Mouse (Mus musculus) myocyte (in vitro differentiated cells): Measurements from ENCODE around the gene Gm5788. TPM values are rescaled to one million over a fixed set of nuclear protein-coding genes. Genes with fewer than 3 reads are reported as not detected.
"Not testable (repeated sequence)": the region's sequence is repeated elsewhere in the genome, so short reads cannot be mapped to it uniquely, and the experiment has no call there.

Experiments used
- H3K27me3 ChIP-seq: one replicate; pipeline ENCODE4 v1.6.1; 2011; ENCODE audit not compliant: control insufficient read depth, insufficient read depth, insufficient read length
- H3K36me3 ChIP-seq: one replicate; pipeline ENCODE4 v1.6.1; 2011; ENCODE audit not compliant: control insufficient read depth, insufficient read depth
- H3K4me2 ChIP-seq: one replicate; pipeline ENCODE4 v1.6.1; 2011; ENCODE audit warnings: low read depth, control low read depth
- H3K4me3 ChIP-seq: one replicate; pipeline ENCODE4 v1.5.1; 2011; ENCODE audit warnings: mild to moderate bottlenecking, control low read depth, moderate library complexity
- H3K79me2 ChIP-seq: one replicate; pipeline ENCODE4 v1.6.1; 2011; ENCODE audit not compliant: control insufficient read depth, insufficient read depth
- H3ac ChIP-seq: one replicate; pipeline ENCODE4 v1.6.1; 2011; ENCODE audit not compliant: control insufficient read depth, insufficient read length
- CEBPB ChIP-seq: IDR thresholded peaks from 2 replicates; pipeline ENCODE4 v1.6.1; 2011; ENCODE audit warnings: mild to moderate bottlenecking, moderate library complexity; ENCODE audit not compliant: poor library complexity, insufficient read depth, severe bottlenecking
- E2F4 ChIP-seq: IDR thresholded peaks from one replicate; pipeline ENCODE4 v1.6.1; 2011; ENCODE audit warnings: mild to moderate bottlenecking, control low read depth, moderate library complexity; ENCODE audit not compliant: insufficient read depth
- MAX ChIP-seq: IDR thresholded peaks from one replicate; pipeline ENCODE4 v1.6.1; 2011; ENCODE audit warnings: low read depth, mild to moderate bottlenecking, control low read depth
- MYOD1 ChIP-seq, 3 experiments: IDR thresholded peaks; one replicate each; pipeline ENCODE4 v1.6.1; 2011; ENCODE audit warnings: control low read depth in 2 of 3, low read depth in 2 of 3, mild to moderate bottlenecking in 2 of 3, moderate library complexity in 1 of 3; ENCODE audit not compliant: insufficient read length in 2 of 3, control insufficient read depth in 1 of 3
- MYOG ChIP-seq, 3 experiments: IDR thresholded peaks; one replicate each; pipeline ENCODE4 v1.6.1; 2011; ENCODE audit warnings: control low read depth in 2 of 3, low read depth in 2 of 3, mild to moderate bottlenecking in 2 of 3; ENCODE audit not compliant: insufficient read length in 2 of 3, control insufficient read depth in 1 of 3, insufficient read depth in 1 of 3
- POLR2A ChIP-seq: IDR thresholded peaks from one replicate; pipeline ENCODE4 v1.6.1; 2011; ENCODE audit warnings: low read depth, mild to moderate bottlenecking, control low read depth, moderate library complexity; ENCODE audit not compliant: insufficient read length
- POLR2AphosphoS2 ChIP-seq: IDR thresholded peaks from one replicate; pipeline ENCODE4 v1.6.1; 2011; ENCODE audit warnings: low read depth, control low read depth; ENCODE audit not compliant: insufficient read length
- REST ChIP-seq: IDR thresholded peaks from one replicate; pipeline ENCODE4 v1.6.1; 2011; ENCODE audit warnings: mild to moderate bottlenecking, control low read depth, moderate library complexity; ENCODE audit not compliant: insufficient read depth, insufficient read length
- SRF ChIP-seq: IDR thresholded peaks from one replicate; pipeline ENCODE4 v1.6.1; 2011; ENCODE audit warnings: low read depth; ENCODE audit not compliant: control insufficient read depth, insufficient read length
- TCF12 ChIP-seq: IDR thresholded peaks from one replicate; pipeline ENCODE4 v1.6.1; 2011; ENCODE audit warnings: mild to moderate bottlenecking, control low read depth; ENCODE audit not compliant: poor library complexity, insufficient read depth, severe bottlenecking
- TCF3 ChIP-seq: IDR thresholded peaks from one replicate; pipeline ENCODE4 v1.6.1; 2011; ENCODE audit warnings: low read depth, control low read depth; ENCODE audit not compliant: insufficient read length
- USF1 ChIP-seq: IDR thresholded peaks from one replicate; pipeline ENCODE4 v1.6.1; 2011; ENCODE audit warnings: low read depth, mild to moderate bottlenecking, control low read depth, moderate library complexity
- polyA plus RNA-seq: library from polyadenylated mRNA; unstranded; fragments of >200 nt; fragmentation: generic; extraction: Trizol; gene quantifications from one replicate; pipeline ENCODE4 v1.2.1, GENCODE M21; 2012; ENCODE audit warnings: missing spikeins

Gene Gm5788
- polyA plus RNA-seq, 1 experiment = not detected

- TF ChIP-seq MAX (no peak), E2F4 (no peak), POLR2A (peak; percentile 66), MYOG (IDR thresholded peaks at IDR 0.05; ENCODE audit: control insufficient read depth in 1 of 3, insufficient read depth in 1 of 3, insufficient read length in 2 of 3, low read depth in 2 of 3) (peak in 1 of 3 experiments; percentile 11), TCF3 (no peak), MYOD1 (IDR thresholded peaks at IDR 0.05; ENCODE audit: control insufficient read depth in 1 of 3, insufficient read length in 2 of 3, low read depth in 2 of 3) (no peak), USF1 (no peak), CEBPB (no peak), SRF (no peak), POLR2AphosphoS2 (peak; percentile 49), REST (no peak), TCF12 (no peak)
- Histone ChIP-seq H3K4me3 (peak within 1 kb of the TSS; percentile 77), H3K27me3 (no peaks in the 10 kb centered on the region), H3K4me2 (peak within 1 kb of the TSS; percentile 75), H3K79me2 (peaks cover 30% of the 10 kb centered on the region), H3K36me3 (peaks cover 13% of the 10 kb centered on the region), H3ac (peak within 1 kb of the TSS; percentile 18)
Measured at GRCm38 (mm10) chr12:87471964-87472786, 22.3 kb upstream of the Gm5788 start, which contains the start of gene Snw1. TSS of gene Snw1 (minus strand) at chr12:87472274.

- no peak for TF ChIP-seq MYOG (IDR thresholded peaks at IDR 0.05; ENCODE audit: control insufficient read depth in 1 of 3, insufficient read depth in 1 of 3, insufficient read length in 2 of 3, low read depth in 2 of 3)
- TF ChIP-seq REST = no peak
- no peak for TF ChIP-seq POLR2A
- peaks cover 21% of the 10 kb centered on the region for H3K79me2 ChIP-seq
- no peaks in the 10 kb centered on the region for H3K36me3 ChIP-seq
- H3K4me3 ChIP-seq = peak overlapping the region; percentile 27
- H3K27me3 ChIP-seq = no peaks in the 10 kb centered on the region
- H3ac ChIP-seq = no peak overlapping the region
- peak overlapping the region; percentile 14 for H3K4me2 ChIP-seq
Measured at GRCm38 (mm10) chr12:87474756-87475155, 19.8 kb upstream of the Gm5788 start.

- not testable (repeated sequence) for H3K79me2 ChIP-seq, H3K36me3 ChIP-seq, H3K4me2 ChIP-seq, H3K27me3 ChIP-seq, H3K4me3 ChIP-seq, H3ac ChIP-seq
Measured at GRCm38 (mm10) chr12:87482482-87482881, 12.0 kb upstream of the Gm5788 start.

DNA sequence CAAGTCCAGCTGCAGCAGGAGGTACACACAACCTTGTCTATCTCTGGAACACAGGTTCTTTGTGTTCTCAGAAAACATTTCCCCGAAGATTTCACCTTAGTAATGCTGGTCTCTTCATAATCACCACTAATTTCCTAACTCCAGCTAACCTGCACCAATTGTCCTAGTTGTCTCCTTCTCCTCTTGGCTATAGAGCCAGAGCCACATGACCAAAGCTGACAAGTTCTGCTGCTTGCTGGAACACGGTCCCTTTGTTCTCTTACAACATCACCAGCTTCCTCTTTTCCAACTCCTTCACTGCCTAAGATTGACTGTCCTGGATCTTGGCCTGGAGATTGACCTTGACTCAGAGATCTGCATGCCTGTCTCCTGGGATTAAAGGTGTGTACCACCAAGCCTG, 5.8 kb upstream of the Gm5788 start:
- H3K4me3 ChIP-seq, H3ac ChIP-seq, H3K4me2 ChIP-seq, H3K79me2 ChIP-seq, H3K27me3 ChIP-seq, H3K36me3 ChIP-seq: not testable (repeated sequence)

GRCm38 (mm10) chr12:87514016-87514415, 19.5 kb downstream of the Gm5788 start, which contains the start of gene Gm8300:
TSS of gene Gm8300 (plus strand) at chr12:87514316.
- not testable (repeated sequence) for H3K4me2 ChIP-seq, H3K27me3 ChIP-seq, H3ac ChIP-seq, H3K4me3 ChIP-seq, H3K36me3 ChIP-seq, H3K79me2 ChIP-seq

- not testable (repeated sequence) for H3ac ChIP-seq, H3K4me3 ChIP-seq, H3K27me3 ChIP-seq, H3K36me3 ChIP-seq, H3K79me2 ChIP-seq, H3K4me2 ChIP-seq
Measured at GRCm38 (mm10) chr12:87519616-87520015, 25.1 kb downstream of the Gm5788 start.
